Mouse (Mus musculus) right cerebral cortex, postnatal 25 days (tissue): ENCODE measurements around the gene 1700025C18Rik.
A peak's percentile ranks its signal among the peaks of the same experiment; 100 is the strongest.

Experiments used
- DNase-seq: peaks from one replicate; pipeline ENCODE4 v3.0.0; 2022

1700025C18Rik gene

DNA sequence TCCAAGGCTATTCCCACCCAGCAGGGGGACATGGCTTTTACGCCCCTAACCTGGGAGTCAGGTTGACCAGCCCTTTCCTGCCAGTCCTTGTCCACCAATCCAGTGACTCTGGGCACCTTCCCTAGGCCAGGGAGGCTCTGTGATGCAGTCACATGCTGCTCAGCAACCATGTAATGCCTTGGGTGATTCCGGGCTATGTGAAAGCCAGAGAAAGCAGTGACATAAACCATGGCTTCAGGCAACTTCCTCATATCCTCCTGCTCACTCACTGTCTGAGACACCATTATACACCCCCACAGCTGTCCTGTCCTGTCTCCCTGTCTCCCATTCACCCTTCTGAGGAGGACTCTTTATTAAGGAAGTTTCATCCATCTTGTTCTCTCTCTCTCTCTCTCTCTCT is at the start of gene 1700025C18Rik:
Gene 1700025C18Rik (minus strand): TSS at position 101 of the 400 bp plus-strand sequence.
- no peak for DNase-seq

DNA sequence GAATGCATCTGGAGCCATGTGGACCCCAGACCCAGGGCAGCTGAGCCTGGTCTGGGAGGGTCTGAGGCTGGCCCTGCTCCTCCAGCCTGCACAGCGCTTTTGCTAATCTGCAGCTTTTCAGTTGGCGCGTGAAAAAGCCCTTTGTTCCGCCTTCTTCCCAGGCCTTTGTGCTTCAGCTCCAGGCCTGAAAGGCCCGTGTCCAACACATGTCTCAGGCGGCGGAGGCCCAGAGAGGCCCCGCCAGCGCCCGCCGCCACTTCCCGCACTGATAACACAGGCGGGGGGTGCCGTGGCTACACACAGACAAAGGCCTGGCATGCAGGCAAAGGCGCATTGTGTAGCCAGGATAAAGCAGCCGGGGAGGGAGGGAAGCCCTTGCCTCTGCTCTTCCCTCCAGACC is 45.5 kb upstream of the 1700025C18Rik start:
- DNase-seq, result no peak

DNA sequence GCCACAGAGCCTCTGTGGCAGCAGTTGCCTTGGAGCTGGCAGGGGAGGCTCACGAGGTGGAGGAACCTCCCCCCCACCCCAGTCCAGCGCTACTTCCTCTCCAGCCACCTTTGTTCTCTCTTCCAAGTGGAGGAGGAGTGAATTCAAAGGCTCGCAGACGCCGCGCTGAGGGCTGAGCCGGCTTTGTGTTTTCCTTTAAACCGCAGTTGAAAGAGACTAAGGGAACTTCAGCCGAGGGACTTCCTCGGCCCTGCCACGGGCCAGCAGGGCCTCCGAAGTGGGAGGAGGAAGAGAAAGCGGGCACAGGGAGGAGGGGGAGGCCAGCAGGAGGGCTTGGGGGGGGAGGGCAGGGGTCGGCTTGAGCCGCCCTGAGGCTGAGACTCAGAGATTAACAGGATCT is 43.0 kb upstream of the 1700025C18Rik start:
- no peak for DNase-seq

DNA sequence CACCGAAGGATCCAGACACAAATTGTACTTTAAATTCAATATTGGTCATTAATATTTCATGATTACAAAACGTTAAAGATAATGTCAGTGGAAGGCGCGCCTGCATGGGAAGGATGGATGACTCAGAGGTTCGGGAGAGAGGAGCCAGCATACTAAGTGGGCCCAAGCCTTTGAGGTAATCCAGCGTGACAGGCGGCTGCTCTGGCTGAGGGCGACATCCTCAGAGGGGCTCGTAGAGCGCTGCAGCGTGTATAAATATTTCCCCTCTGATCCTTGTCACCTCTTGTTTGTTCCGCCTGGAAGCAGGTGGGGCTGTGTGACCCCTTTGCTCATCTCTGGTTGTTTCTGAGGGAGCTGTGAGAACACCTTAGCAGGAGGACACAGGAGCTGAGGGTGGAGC is 40.9 kb upstream of the 1700025C18Rik start:
- DNase-seq, result no peak

DNA sequence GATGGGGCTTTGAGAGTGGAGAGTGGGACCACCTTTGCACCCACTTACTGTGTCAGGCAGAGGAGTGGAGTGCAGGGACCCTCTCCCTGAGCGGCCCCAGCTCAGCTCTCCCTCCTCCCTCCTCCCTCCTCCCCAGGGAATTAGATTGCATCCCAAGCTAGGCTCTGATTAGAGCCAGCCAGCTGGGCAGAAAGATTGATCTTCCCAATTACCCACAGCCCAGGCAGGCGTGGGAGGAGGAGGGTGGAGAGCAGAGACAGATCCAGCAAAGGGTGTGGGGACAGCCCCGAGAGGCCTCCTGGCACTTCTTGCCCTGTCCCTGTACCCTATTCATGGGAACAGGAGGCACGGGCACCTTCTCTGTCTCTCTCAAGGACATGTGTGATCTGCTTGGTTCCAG is 38.6 kb upstream of the 1700025C18Rik start:
- DNase-seq, result no peak

DNA sequence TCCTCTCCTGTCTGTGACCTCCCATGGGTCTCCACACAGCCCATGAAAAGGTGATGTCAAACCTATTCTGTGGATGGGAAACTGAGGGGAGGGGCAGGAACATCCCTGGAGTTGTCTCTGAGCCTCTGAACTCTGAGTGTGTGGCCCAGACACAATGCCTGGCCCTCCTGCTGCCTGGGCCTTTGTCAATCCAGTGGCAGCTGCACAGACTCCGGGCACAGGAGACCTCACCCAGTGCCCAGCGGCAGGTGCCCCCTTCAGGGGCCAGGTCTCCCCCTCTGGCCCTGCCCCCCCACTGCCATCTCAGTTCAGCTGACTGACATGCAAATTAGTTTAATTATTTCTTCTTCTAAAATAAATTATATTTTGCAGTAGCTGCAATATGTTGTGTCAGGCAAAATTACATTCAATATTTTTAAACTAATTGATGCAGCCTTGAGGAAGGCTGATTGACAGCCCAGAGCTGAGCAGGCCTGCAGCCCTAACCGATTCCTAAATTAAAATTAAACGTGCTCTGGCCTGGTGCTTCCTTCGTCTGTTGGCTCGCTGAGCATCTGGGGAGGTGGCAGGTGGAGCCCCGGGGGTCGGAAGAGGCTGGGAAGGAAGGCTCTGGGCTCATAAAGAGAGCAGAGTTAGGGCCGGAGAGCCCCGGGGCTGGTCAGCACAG is 36.5 kb upstream of the 1700025C18Rik start:
- DNase-seq, result no peak

DNA sequence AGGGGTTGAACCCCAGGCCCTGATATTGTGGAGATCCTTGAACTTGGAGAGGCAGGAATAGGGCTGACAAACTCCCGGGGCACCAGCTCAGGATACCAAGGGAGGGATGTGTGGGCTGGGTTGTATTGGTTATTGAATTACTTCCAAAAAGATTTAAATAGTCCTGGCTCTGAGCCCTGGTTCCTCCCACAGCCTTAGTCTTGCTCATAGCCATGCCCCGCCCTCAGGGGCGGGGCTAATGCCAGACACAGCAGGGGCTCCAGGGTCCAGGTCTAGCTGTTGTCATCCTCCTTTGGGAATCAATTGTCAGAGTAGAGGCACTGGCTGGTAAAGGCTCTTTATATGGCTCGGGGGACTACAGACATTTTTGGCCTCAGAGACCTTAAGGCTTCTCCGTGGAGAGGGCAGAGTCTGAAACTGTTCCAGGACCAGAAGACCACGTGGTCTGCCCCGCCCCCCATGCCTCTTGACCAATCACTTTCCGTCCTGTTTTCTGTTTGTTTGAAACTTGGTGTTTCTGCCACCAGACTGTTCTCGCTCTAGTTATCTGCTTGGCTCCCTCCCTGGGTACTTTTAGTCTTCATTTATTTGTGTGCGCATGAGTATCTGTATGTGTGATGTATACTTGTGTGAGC is 30.8 kb upstream of the 1700025C18Rik start:
- DNase-seq, result no peak

DNA sequence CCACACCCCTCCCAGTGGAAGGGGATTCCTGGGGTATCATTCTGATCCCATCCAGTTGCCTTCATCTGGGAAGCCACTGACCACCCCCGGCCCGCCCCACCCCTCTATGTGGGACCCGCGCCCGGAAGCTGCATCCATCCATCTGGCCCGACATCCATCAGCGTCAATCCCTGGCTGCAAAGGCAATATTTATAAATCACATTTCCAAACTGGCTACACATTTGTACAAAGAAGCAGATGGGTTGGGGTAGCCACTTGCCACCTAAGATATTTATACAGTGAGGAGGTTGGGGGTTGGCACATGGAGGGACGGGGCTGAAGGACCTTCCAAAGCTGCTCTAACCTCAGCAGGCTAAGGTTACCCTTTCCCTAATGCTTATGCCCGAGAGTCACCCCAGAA is 30.2 kb upstream of the 1700025C18Rik start:
- no peak for DNase-seq

DNA sequence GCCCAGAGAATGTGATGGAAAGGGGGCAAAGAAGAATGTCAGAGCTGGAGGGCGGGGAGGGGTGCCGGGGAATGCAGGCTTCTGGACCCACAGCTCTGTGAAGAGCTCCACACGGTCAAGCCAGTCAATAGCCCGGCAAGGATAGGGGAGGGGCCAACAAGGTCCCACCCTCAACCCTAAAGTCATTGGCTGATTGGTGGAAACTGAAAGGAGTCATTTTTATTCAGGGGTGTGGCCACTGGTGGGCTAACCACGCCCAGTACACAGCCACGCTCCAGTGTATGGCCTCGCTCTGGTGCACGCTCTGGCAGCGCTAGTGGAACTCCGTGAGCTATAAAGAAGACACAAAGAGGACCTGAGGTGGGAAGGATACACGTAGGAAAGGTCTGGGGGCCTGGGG is 23.2 kb upstream of the 1700025C18Rik start:
- no peak for DNase-seq

DNA sequence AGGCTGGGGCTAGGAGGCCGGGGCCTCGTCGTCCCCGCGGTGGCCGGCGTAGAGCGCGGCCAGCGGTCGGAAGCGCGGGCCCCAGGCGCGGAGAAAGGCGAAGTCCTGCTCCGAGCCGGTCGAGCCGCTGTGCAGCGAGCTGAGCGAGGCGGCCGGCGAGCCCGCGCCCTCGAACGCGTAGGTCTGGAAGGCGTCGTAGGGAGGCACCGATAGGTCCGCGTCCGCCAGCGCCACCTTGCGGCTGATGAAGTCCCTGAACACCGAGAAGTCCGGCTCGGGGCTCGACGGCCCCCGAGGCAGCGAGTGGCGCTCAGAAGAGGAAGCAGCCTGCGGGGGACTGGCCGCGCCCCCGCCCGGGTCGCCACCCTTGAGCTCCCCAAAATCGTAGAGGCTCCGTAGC is 21.6 kb upstream of the 1700025C18Rik start:
- peak; percentile 54 for DNase-seq

DNA sequence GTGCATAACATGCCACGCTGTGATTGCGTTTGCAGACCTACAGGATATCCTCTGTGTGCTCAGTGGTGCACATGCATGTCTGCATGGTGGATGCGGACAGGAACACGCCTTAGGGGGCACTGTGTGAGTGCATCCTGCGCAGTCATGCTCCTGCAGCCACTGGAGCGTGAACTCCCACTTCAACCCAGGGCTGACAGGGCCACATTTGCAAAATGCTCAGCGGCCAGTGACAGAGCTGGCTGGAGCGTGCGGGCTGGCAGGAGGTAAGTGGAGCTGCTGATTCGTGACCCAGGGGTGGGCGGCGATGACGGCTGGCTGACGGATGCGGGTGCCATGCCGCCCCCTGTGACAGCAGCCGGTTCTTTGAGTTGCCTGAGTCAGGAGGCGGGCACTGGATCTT is 16.0 kb upstream of the 1700025C18Rik start:
- DNase-seq, result no peak

DNA sequence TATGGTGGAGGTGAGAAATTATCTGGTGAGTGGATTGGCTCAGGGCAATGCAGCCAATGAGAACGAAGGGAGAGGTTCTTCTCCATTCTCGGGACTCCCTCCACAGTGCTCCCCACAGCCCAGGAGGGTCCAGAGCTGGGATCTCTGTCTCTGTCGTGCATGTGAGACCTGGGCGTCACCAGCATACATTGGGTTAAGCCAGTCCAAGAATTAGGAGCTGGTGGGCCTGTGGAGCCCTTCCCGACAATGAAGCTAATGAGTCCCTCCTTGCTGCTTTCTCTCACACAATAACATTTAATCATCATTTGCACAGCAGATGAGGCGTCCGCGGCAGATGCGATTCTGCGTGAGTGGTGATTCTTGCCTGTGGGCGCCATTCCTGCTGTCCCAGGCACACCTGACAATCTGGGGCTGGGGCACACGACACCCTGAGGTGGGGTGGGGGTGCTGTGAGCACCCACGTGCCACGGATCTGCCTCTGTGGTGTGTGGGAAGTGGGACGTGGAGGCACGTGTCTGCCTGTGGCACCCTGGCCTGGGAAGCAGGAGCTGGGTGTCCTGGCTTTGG is 15.0 kb upstream of the 1700025C18Rik start:
- peak; percentile 32 for DNase-seq

DNA sequence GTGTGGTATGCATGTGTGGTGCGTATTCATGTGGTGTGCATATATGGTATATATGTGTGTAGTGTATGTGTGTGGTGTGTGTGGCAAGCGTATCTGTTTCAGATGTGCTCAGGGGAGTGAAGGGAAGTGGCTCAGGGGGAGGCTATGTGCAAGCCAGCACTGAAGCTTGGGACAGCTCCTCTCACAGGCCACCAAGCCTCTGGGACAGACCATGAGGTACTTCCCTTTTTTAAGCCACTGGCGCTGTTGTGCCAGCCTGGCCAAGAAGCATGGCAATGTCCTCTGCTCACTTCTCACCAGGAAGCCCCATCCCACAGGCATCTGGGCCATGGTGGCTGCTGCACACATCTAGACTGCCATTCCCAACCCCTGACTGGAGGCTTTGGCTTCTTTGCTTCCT is 12.4 kb upstream of the 1700025C18Rik start:
- DNase-seq, result no peak

DNA sequence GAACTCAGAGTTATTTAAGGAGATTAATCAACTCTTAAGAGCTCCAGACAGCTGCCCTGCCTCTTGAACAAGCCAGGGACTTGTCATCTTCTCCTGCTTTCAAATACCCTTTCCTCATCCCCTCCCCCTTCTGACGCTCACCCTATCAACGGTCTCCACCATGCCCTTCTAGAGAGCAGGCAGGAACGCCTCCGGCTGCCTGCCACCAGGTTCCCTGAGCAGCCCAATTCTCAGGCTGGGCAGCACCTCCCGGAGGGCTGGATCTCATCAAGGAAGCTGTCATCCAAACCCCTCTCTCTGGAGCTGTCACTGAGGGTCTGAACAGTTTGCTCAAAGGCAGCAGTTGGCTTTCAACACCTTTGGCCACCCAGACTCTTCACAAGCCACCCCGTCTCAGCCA is 10.2 kb upstream of the 1700025C18Rik start:
- DNase-seq, result no peak

DNA sequence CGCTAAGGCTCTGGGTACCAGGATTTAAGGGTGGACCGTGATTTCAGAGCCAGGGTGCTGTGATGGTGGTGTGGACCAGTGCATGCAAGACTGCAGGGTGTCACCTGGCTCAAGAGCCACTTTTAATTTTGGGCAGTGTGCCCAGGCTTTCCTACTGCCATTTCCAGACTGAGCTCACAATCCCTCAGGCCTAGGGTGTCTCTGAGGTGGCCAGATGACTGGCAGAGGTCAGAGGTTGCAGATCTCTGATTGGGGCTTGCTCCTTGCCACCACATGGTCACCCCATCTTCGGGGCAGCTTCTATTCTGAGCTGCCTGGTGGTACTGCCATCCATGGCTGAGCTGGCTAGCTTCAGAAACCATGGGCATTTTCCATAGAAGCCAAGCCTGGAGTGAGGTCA is 8.3 kb upstream of the 1700025C18Rik start:
- DNase-seq, result no peak

DNA sequence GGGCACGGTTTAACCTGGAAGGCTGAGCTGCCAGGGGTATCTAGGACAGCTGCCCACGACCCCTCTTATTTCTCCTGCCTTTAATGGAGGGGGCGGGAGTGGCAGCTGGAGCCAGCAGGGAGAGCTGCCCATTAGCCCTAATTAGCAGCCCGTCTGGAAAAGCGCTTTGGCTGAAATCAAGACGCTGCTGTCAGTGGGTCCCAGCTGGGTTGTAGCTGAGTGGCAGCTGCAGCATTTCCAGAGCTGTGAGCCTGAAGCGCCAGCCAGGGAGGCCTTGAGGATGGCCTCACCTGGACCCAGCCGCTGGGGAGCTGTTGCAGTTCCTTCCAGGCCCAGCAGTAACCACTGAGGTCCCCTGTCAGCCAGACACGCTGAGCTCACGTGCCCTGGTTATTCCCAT is 5.8 kb upstream of the 1700025C18Rik start:
- no peak for DNase-seq

DNA sequence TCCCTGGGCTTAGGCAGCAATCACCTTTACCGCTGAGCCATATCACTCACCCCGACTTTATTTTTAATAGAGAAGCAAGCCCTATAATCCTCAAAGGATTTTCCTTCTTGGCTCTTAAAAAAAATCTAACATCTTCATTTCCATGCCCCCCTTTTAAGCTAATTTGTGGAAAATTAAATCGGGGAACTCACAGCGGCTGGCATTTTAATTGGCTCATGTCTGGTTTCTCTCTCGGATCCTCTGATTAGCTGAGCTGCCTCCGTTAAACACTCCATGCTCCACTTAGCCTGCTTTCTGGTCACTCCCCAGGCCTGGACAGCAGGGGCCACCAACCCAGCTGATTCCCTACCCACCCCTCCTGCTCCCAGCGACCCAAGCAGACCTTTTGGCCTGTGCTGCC is 1.8 kb upstream of the 1700025C18Rik start:
- no peak for DNase-seq

DNA sequence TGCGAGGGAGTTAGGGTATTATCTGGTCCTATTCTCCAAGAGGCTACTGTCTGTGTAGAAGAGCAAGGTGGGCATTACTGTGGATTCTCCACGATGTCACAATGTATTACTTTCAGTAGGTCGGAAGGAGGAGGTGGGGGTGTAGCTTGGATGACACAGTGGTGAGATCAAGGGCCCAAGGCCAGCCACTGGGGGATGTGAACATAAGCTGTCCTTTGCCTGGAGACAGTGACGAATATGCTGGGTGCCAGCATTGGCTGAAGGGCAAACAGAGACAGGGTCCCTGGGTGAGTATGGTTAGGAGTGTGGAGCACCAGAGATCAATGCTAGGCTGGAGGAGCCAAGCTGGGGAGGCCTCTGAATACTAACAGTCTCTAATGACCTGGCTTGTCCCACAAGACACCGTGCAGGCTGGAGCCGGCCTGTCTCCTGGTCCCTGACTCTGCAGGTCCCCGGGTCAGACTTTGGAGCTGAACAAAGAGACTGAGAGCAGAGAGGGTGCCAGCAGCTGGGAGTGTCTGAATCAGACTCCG is 949 bp upstream of the 1700025C18Rik start:
- no peak for DNase-seq

DNA sequence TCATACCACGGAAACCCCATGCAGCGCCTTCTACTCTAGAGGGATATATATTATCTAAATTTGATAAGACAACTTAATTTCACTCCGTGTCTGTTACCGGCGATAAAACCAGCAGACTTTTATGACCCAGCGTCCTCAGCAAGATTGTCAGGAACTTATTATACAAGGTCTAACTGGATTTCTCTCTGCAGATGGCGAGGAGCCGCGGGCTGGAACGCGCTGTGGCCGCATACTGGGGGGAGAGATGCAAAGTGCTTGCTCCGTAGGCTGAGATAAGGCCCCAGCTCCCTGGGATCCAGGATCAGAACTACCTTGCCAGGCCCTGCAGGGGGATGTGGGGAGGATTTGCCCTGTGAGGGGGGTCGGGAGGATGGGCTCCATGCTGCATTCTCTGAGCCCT is 1.1 kb downstream of the 1700025C18Rik start:
- no peak for DNase-seq

DNA sequence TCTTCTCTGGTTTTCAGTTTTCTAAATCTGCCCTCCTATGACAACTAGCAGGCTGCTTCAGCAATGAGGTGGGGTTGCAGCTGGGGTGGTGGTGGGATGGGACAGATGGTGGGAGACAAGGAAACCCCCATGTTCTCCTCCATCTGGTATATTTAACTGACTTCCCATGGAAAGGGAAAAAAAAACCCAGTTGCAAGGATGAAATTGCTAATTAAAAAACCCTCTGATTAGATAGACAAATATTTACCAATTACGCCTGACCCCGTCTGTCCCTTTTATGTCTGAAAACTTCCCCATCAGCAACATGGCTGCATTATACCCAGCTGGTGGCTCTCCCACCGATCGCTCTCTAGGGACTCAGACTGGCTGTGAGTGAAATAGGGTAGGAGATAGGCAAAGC is 3.9 kb downstream of the 1700025C18Rik start:
- DNase-seq, result no peak

DNA sequence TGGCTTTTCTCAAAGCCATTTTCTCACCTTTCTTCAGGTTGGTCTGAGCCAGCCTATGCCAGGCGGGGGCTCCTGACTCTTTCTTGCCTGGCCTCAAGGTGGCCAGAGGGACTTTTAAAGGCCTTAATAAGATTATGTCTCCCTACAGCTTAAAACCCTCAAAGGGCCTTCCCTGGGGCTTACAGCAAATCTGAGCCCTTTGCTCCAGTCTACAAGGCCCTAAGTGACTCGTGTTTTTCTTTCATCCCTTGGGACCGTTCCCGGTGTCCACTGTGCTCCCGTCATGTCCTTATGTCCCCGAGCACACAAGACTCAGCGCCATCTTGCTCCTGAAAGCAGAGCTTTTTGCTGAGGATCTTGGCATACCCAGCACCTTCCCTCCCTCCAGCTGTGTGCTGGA is 9.3 kb downstream of the 1700025C18Rik start:
- no peak for DNase-seq

DNA sequence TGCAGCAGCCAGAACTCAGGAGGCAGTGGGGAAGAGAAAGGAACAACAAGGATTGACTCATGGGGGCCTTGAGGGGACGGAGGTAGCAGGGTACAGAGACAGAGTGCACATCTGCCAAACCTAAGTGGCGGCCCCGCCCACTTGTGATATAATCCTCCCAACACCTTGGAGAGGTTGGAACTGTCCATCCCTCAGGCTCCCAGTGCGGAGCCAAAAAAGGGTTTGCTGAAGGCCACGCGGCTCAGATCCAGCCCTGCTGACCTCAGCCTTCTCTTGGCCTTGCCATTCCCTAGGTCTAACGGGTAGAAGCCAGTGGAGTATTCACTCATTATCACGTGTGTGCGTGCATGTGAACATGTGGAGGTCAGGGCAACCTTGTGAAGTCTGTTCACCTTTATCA is 9.9 kb downstream of the 1700025C18Rik start:
- no peak for DNase-seq

DNA sequence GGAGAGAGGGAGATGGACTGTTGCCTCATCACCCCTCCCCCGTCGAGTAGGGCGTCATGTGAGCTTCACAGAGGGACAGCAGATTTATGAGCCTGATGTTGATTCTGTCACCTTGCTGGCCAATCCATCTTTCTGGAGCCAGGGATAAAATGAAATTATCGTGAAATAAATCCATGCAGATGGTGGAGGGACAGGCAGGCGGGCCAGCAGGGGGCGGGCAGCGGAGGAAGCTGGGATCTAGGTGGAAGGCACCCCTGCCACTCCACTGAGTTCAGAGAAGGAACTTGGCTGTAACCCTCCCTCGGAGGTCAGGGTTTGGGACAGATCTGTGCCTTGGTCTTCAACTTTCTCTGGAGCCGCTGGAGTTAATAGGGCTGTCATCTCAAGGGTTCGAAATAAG is 11.9 kb downstream of the 1700025C18Rik start:
- DNase-seq, result no peak

DNA sequence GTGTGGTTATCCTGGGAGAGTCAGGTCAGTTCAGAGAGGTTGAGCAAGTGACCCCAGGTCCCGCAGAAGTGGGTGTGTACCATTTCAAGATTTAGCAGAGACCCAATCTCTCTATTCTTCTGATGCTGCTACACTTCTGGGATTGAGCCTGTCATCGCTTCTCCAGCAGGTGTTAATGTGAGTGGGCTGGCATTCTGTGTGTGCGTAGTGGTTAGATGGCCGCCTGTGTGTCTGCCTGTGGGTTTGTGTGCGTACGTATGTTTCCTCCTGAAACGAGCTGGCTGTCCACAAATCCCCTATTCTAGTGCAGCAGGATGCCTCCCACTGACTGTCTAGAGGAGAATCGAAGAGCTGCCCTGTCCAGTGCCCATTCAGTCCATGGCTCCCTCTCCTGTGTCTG is 12.5 kb downstream of the 1700025C18Rik start:
- no peak for DNase-seq
